Mouse (Mus musculus): ENCODE measurements around the gene Adcyap1. TPM values are rescaled to one million over a fixed set of nuclear protein-coding genes. Genes with fewer than 3 reads are reported as not detected.

Gene Adcyap1
- total RNA-seq (2021): not detected in 2 replicates
- long read RNA-seq: 0 reads

DNA sequence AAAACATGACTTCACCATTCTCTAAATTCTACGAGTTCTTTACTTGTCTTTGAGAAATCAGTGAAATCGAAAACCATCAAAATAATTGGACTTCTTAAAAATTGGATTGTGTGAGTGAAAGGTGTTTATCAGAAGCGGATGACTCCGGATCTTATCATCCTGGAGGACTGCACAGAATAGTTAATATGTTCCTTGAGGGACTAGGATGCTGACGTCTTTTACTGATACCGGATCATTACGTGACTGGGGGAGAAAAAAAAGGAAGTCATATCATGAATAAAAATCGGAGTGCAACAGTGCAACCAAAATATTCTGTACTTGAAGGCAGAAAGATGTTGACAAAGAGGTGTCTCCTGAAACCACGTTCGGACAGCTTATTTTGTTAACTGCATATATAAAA is at the start of gene Adcyap1:
TSS of gene Adcyap1 (plus strand) at position 301 of the 400 bp plus-strand sequence.
- DNase-seq: no peak

DNA sequence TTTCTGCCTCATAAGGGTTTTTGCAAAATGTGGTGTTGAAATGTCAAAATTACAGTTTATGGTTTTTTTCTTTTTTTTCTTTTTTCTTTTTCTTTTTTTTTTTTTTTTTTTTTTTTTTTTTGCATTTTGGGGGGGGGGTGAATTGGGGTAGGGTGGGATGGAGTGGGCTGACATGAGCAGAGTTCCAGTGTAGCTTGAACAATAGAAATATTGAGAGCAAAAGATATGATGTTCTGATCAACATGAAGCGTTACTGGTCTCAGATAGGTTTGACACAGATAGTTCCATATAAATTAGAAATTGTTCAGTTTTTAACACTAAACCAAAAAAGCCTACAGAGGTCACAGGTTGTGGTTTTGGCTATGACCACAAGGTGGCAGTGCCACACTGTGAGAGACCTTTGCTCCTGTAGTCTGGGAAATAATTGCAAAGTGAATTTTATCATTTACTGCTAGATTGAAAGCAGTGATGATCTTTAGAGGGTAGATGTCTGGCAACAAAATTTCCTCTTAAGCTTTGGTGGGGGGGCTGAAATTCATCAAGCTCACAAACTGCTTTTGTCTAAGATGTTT is 40.5 kb upstream of the Adcyap1 start:
- DNase-seq: peak; percentile 72

DNA sequence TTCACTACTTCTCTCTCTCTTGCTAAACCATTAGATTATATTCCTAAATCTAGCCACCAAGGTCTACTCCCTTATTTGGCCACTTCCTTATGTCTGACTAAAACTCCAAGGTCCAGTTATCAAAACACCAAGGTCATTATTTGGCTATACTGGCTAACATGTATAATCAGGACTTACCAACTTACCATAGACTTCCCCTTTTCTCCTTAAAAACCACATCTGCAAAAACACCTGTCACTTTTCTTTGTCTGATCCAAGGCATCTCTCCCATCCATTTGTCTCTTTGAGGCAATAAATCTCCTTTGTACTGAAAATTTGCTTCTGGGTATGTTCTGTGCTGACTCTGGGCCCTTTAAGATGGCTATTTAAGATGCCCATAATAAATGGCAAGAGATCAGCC is 29.2 kb upstream of the Adcyap1 start:
- no peak for DNase-seq

DNA sequence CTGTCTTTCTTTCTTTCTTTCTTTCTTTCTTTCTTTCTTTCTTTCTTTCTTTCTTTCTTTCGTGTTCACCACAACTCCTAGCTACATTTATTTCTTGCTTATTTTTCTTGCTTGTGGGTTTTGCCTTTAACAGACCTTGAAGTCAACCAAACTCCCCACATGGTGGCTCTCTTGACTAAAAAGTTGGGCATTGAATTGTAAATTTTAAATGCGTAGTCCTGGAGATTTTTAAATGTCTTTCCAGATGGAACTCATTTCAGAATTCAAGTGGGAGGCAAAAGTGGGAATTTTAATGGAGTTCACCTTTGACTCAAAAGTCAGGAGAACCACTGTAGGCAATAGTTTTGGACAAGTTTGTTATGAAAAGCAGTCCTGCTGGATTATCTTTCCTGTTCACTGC is 2.0 kb upstream of the Adcyap1 start:
- no peak for DNase-seq

DNA sequence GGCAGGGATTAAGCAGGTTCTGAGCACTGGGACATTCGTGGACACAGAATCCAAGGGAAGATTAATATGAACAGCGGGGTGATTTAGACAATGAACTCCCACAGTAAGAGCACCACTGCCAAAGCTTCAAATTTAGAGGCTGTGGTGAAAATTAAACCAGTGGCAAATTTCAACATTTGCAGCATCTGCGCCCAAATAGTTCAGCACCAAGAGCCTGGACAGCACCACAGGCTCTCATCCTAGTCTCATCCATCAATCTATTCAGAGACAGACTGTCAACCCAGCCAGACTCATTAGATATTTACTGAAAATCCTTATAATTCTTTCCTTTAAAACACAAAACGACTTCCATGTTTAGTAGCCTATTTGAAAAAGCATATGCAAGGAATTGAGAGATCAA is 604 bp upstream of the Adcyap1 start:
- peak; percentile 19 for DNase-seq

DNA sequence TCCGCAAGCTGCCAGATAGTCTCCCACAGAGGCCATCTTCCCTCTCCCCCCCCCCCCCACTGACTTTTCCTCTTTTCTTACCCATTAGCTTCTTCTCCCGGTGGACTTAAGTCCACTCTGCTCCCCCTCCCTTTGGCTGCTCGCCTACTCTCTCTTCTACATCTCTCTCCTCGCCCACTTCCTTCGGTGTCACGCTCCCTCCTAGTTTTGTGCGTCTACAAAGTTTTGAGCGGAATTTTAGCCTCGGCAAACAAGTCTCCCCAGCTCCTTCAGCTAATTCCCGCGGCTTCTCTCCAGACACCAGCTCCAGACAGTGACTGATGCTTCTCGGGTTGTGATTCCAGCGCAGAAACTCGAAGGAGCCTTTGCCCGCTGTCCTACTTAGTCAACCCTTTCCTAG is 401 bp downstream of the Adcyap1 start:
- no peak for DNase-seq

DNA sequence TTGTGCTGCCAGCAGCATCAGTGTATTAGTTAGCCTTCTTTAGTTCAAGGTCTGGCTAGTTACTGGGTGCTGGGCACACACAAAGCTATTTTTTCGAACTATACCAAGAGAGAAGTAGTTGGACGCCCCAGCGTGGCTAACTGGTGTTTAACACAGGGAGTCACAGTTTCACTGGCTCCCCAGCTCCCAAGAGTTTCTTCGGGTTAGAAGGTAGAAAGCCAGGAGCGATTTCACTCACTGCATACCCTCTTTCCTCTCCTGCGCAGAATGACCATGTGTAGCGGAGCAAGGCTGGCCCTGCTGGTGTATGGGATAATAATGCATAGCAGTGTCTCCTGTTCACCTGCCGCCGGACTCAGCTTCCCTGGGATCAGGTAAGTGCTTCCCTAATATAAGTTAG is 930 bp downstream of the Adcyap1 start:
- no peak for DNase-seq

DNA sequence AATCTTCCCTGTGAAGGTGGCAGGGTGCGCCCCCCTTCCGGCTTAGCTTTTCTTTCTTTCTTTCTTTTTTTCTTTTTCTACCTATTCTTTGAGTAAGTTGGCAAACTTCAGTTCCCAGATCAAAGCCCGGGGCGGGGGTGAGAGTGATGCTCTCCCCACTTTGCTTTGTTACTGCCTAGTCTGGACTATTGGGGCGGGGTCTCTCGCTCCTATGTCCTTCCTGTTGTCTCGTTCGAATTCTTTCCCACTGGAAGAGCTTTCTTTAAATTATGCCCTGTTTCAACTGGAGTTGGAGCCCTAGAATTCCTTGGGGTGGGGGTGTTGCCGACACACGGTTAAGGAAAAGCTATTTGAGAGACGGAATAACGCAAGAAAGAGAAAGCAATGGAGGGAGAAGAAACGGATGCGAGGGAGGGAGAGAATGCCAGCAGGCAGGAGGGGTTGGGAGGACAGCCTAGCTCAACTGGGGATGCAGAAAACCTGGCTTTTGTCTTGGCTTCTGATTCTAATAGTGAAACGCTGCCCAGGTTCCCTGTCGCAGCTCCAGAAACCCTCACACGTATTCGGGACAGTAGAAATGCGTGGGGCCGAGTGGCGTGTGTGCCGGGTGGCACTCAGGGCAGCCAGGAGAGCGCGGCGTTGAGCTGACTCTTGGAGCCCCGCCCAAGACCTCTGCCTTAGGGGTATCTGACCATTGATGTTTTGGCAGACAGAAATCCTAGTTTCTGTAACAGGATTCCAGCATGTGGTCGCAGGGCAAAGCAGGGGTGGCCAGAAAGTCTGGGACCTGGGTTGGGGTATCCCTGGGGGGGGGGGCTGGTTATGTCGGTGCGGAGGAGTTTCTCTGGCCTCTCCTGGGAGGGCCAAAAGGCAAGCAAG is 1.8 kb downstream of the Adcyap1 start:
- no peak for DNase-seq

DNA sequence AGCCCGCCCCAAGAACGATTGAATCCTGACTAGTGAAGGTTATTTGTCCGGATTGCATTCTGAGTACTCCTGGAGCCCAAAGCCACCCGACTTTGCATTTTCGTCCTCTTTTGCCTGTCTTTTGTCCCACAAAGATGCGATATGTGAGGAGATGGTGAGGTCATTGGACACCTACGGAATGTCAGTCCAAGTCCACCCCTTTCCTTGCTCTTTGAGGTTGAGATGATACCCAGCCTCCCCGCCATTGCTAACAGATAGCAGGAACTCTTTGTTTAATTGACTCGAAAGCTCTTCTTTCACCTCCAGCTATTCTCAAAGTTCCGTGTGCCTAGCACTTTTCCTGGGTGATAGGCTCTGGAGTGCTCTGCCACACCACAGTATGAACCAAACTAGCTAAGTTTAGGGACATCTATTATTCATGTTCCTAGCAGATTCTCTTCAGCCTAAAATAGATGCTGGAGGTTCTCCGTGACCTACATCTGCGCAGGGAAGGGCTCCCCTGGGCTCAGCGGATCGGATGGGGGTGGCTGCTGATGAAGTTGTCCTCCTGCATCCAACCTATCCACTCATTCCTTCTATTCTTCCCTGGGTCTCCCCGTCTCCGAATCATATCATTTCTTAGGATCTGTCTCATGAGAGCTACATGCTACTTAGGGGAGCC is 2.6 kb downstream of the Adcyap1 start:
- DNase-seq: no peak

DNA sequence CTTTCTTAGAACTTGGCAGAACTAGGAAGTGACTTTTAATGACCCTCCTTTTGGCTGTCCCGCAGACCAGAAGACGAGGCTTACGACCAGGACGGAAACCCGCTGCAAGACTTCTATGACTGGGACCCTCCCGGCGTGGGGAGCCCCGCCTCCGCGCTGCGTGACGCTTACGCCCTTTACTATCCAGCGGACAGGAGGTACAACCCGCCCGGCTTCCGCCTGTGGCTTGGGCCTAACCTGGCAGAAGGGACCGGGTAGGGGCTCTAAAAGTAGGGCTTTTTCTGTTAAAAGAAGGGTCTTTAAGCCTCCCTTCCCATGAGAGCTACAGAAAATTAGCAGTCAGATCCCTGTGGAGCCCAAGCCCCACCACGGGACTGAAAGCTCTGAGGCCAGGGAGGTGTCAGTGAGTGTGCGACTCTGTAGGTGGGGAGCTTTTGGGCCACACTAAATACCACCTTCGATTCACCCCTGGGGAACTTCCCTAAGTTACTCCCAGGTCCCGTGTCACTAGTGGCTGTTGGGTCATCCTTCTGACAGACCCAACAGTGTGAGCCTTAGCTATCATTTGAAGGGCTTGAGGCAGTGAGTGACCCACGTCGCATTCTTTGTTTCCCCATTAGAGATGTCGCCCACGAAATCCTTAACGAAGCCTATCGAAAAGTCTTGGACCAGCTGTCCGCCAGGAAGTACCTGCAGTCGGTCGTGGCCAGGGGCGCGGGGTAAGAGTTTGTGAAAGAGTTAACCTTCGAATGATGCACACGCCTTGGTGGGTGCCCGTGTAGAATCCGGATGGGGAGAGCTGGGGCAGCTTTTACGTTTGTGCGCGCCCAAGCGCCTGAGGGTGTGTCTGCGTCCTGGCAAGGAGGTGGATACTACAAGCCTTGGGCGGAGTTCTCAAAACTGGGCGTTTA is 3.6 kb downstream of the Adcyap1 start:
- no peak for DNase-seq

DNA sequence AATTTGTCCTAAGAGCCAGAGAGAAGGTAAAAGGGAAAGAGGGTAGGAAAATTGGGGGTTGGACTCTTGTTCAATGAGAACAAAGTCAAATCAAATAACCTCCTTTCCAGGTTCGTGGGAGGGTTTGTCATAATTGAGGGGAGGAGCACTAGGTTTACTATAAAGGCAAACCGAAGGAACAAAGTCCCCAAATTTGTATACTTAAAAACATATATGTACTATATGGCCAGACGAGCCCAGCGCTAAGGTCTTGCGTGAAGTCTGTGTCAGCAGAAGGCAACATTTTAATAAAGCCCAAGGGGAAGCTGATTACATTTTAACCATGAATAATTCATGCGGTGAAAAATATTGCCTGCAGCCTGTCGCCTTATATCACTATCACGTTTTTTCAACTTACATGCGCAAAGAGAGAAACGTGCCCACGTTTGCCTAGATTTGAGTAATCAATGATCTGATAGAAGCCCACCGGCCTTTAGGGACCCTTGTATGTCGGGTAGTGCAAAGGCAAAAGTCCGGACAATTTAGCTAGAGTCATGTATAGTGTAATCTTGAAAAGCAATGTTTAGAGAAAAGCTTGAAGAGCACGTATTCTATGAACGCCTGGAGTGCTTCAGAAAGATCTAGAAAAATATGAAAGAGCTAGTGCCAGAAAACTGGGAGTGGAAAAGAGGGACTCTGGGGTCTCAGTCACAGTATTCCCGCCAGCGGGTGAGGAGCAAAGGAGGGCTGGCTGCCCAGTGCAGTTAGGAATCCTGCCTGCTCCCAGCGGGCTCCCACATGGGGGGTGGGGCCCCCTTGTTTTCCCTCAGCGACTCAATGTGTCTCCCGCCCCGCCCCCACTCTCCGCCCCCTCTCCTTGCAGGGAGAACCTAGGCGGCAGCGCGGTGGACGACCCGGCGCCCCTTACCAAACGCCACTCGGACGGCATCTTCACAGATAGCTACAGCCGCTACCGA is 4.5 kb downstream of the Adcyap1 start:
- DNase-seq: no peak

DNA sequence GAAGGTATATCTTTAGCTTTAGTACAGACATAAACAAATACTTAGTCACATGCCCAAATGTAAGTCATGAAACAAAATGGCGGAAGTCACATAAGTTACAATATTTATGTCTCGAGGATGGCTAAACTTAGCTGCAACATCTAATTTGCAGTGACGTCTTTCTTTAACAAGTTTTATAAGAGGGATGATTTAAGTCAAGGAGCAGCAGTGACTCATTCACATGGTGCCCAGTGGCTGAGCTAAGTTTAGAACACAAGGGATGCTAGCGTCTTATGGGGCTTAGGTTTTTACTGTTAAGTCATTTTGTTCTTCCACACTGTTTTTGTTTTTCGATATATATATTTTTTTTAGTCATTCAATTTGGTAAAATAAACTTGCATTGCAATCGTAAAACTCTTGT is 19.0 kb downstream of the Adcyap1 start:
- no peak for DNase-seq

DNA sequence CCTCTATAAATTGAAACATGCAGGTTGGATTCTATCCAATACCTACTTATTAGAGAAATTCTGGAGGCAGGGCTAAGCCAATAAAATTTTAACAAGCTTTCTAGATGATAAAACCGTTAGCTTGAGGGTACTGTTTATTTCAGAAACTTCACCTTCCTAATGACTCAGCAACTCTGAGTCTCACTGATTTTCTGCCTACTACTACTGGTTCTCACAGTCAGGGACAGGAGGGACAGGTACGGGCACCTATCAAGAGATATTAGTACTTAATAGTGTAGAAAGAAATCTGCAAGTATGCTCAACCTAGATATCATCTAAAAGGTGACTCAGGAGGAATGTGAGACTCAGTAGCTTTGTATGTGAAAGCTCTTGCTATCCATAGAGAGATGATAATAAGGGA is 19.8 kb downstream of the Adcyap1 start:
- no peak for DNase-seq

DNA sequence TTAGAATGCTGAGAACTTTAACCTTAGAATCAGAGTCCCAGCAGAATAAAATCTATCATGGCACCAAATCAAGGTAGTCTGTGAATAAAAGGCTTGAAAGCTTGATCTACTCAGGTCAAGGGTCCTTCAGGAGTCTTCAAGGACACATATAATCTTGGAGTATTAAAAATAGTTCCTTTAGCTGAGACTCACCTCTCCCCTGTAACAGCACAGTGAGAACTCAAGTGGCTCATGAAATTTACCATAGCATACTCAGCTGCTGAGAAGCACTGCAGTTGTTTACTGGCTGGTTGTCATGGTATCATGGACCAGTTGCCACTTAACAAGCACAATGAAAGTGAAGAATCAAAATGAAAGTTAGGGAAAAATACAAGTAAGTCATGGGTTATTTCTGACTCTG is 38.5 kb downstream of the Adcyap1 start:
- no peak for DNase-seq

All from adrenal gland, postnatal 25 days (tissue).